Mouse (Mus musculus) forebrain, embryonic 15.5 days (tissue): ENCODE data around the gene Itgad. TPM values are rescaled to one million over a fixed set of nuclear protein-coding genes. Genes with fewer than 3 reads are reported as not detected.

Experiments
- ATAC-seq: fragments of 200-750 bp; cut with Nextera tagmentation; replicated peaks from 2 replicates; pipeline ENCODE4 v1.8.0; 2017; ENCODE audit warnings: mild to moderate bottlenecking, moderate TSS enrichment, moderate library complexity
- H3K27ac ChIP-seq: fragments of 300-500 bp; sonication (generic); replicated peaks from 2 replicates; pipeline ENCODE4 v1.5.1; 2015; ENCODE audit warnings: mild to moderate bottlenecking, inconsistent platforms
- H3K27me3 ChIP-seq: fragments of 300-500 bp; sonication (generic); 2 replicates; pipeline ENCODE4 v1.6.1; 2015; ENCODE audit warnings: inconsistent platforms
- H3K36me3 ChIP-seq: fragments of 300-500 bp; sonication (generic); 2 replicates; pipeline ENCODE4 v1.6.1; 2015; ENCODE audit warnings: mild to moderate bottlenecking, inconsistent platforms
- H3K4me1 ChIP-seq: fragments of 300-500 bp; sonication (generic); 2 replicates; pipeline ENCODE4 v1.6.1; 2015; ENCODE audit warnings: inconsistent platforms
- H3K4me2 ChIP-seq: fragments of 300-500 bp; sonication (generic); replicated peaks from 2 replicates; pipeline ENCODE4 v1.6.1; 2015; ENCODE audit warnings: mild to moderate bottlenecking, inconsistent platforms
- H3K4me3 ChIP-seq: fragments of 300-500 bp; sonication (generic); 2 replicates; pipeline ENCODE4 v1.5.1; 2015; ENCODE audit warnings: mild to moderate bottlenecking, inconsistent platforms
- H3K9ac ChIP-seq: fragments of 300-500 bp; sonication (generic); replicated peaks from 2 replicates; pipeline ENCODE4 v1.6.1; 2015; ENCODE audit warnings: mild to moderate bottlenecking, inconsistent platforms
- H3K9me3 ChIP-seq: fragments of 300-500 bp; sonication (generic); 2 replicates; pipeline ENCODE4 v1.6.1; 2016; ENCODE audit warnings: inconsistent platforms
- WGBS: fragments of 180-500 bp; shearing (Covaris S2); methylation state at CpG from one replicate; pipeline ENCODE4 v1.1.7; 2015; ENCODE audit warnings: mixed read lengths; 5-methylcytosine and 5-hydroxymethylcytosine counted together
- polyA plus RNA-seq: library from polyadenylated mRNA; unstranded; fragments of >200 nt; fragmentation: Nextera tagmentation; extraction: Ambion mirVana; gene quantifications from 2 replicates; pipeline ENCODE4 v1.2.1, GENCODE M21; 2015

Itgad gene
- polyA plus RNA-seq = not detected in 2 replicates

- Histone ChIP-seq H3K9me3 (no peaks in the 10 kb centered on the region), H3K9ac (no peak within 1 kb of the TSS), H3K36me3 (no peaks in the 10 kb centered on the region), H3K4me2 (no peak within 1 kb of the TSS), H3K27me3 (no peaks in the 10 kb centered on the region), H3K4me3 (no peak within 1 kb of the TSS), H3K4me1 (no peaks in the 10 kb centered on the region), H3K27ac (no peak within 1 kb of the TSS)
- 92% methylated on average over 21 of the region's 21 CpGs for WGBS
- ATAC-seq = no peak
Measured at GRCm38 (mm10) chr7:128154076-128154475, at the start of gene Itgad. Gene Itgad (plus strand): TSS chr7:128154376.

GRCm38 (mm10) chr7:128105246-128105645 lies 48.9 kb upstream of the Itgad start:
- H3K27me3 ChIP-seq = no peaks in the 10 kb centered on the region
- no peak overlapping the region for H3K9ac ChIP-seq
- 56% methylated on average over 4 of the region's 4 CpGs for WGBS
- no peaks in the 10 kb centered on the region for H3K9me3 ChIP-seq
- no peaks in the 10 kb centered on the region for H3K4me1 ChIP-seq
- no peak overlapping the region for H3K4me3 ChIP-seq
- ATAC-seq = no peak
- H3K36me3 ChIP-seq = no peaks in the 10 kb centered on the region
- no peak overlapping the region for H3K27ac ChIP-seq
- H3K4me2 ChIP-seq = no peak overlapping the region

DNA sequence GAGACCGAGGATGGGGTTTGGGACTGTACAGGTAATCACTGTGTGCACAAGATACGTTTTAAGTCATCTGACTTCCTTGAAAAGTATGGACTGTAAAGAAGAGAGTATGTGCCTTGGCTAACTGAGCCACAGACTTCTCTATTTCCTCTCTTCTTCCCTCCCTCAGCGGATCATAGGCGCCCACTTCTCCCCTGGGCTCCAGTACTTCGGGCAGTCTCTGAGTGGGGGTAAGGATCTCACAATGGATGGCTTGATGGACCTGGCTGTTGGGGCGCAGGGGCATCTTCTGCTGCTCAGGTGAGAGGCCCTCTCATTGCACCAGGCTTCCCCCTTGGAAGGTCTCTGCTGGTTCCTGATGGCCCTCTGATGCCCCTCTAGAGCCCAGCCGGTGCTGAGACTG lies 46.7 kb upstream of the Itgad start:
- no peak for ATAC-seq
- Histone ChIP-seq H3K9me3 (no peaks in the 10 kb centered on the region), H3K36me3 (no peaks in the 10 kb centered on the region), H3K27me3 (no peaks in the 10 kb centered on the region), H3K4me1 (no peaks in the 10 kb centered on the region), H3K4me2 (no peak overlapping the region), H3K9ac (no peak overlapping the region), H3K27ac (no peak overlapping the region), H3K4me3 (no peak overlapping the region)
- WGBS = 89% methylated on average over 7 of the region's 7 CpGs

DNA sequence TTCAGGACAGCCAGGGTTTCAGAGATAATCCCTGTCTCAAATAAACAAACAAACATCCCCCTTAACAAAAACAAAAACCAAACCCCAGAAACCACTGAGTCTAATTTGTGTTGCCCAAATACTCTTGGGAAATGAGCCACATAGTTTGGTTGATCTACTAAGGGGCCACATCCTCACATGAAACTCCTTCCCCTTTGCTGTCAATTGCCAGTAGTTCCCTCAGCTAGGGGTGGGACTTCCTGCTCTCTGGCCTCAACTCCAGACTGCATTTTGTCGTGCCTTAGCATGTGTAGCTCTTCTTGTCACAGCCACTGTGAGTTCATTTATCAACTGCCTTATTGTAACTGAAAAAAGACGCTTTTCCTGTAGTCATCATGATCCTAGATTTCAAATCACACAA lies 43.9 kb upstream of the Itgad start:
- Histone ChIP-seq H3K4me3 (no peak overlapping the region), H3K4me1 (no peaks in the 10 kb centered on the region), H3K27me3 (no peaks in the 10 kb centered on the region), H3K27ac (no peak overlapping the region), H3K36me3 (no peaks in the 10 kb centered on the region), H3K4me2 (no peak overlapping the region), H3K9me3 (no peaks in the 10 kb centered on the region), H3K9ac (no peak overlapping the region)
- ATAC-seq = no peak
- WGBS = 80% methylated on average over 2 of the region's 2 CpGs

DNA sequence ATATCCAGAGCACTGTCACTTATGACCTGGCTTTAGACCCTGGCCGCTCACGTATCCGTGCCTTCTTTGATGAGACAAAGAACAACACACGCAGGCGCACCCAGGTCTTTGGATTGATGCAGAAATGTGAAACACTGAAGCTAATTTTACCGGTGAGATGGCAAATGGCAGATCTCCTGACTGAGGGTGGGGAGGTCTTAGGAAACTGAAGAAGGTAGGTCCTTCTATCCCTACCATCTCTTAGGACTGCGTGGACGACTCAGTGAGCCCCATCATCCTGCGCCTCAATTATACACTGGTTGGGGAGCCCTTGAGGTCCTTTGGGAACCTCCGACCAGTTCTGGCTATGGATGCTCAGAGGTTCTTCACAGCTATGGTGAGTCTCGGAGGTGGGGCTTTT lies 42.0 kb upstream of the Itgad start:
- Histone ChIP-seq H3K4me1 (no peaks in the 10 kb centered on the region), H3K9ac (no peak overlapping the region), H3K4me3 (no peak overlapping the region), H3K9me3 (no peaks in the 10 kb centered on the region), H3K27ac (no peak overlapping the region), H3K4me2 (no peak overlapping the region), H3K27me3 (no peaks in the 10 kb centered on the region), H3K36me3 (no peaks in the 10 kb centered on the region)
- WGBS = 91% methylated on average over 11 of the region's 11 CpGs
- no peak for ATAC-seq

DNA sequence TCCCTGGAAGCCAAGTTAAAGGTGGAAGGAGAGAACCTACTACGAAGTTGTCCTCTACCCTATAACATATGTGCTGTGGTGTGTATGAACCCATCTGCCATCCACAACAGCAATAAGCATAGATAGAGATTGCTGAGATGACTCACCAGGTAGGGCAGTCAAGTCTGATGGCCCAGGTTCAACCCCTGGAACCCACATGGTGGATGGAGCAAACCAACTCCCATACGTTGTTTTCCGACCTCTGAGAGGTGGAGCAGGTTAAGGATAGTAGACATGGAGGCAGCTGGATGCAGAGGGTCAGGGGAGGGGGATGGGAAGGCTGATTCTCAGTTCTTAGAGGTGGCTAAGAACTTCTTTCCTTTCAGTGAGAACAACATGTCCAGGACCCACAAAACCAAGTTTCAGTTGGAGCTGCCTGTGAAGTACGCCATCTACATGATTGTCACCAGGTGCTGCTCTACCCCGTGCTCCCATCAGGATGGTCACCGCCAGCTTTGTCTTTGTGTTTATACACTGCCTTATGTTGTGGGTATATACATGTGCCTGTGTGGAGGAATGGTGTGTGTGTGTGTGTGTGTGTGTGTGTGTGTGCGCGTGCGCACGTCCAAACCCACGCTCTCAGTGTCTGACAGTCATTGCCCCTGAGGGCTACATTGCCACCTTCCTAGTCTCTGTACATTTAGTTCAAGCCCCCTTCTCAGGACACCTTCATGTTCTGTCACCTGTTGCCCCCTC lies 39.6 kb upstream of the Itgad start:
- Histone ChIP-seq H3K4me3 (no peak overlapping the region), H3K27ac (no peak overlapping the region), H3K36me3 (no peaks in the 10 kb centered on the region), H3K27me3 (no peaks in the 10 kb centered on the region), H3K4me1 (no peaks in the 10 kb centered on the region), H3K9me3 (no peaks in the 10 kb centered on the region), H3K9ac (no peak overlapping the region), H3K4me2 (no peak overlapping the region)
- no peak for ATAC-seq
- WGBS = 88% methylated on average over 11 of the region's 11 CpGs

DNA sequence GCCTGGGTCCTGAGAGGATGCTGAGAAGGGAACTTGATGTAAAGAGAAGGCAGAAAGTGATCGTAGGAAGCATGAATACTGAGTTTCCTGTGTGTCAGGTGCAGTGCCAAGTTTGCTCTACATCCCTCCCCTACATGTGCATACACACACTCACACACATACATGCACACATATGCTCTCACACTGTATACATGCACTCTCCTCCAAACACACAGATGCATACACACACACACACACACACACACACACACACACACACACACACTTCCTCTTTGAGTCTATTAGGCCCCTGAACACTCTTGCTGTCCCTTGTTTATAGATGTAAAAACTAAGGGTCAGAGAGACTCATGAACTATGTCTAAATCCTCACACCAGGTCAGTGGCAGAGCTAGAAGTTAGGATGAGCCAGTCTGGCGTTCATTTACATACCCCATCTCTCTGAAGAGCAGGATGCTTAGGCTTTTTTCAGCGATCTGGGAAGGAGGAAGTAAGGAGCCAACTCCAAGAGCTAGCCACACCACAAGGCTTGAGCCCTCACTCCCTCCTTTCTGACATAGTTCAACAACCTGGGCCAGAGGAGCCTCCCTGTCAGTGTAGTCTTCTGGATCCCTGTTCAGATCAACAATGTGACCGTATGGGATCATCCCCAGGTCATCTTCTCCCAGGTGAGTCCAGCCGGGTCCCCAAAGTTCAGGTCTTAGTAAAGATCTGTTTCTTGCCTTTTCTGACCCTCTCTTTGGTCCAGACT lies 38.8 kb upstream of the Itgad start:
- H3K9ac ChIP-seq = no peak overlapping the region
- ATAC-seq = no peak
- H3K4me3 ChIP-seq = no peak overlapping the region

GRCm38 (mm10) chr7:128116396-128116795 lies 37.8 kb upstream of the Itgad start:
- ATAC-seq = no peak
- no peak overlapping the region for H3K9ac ChIP-seq
- H3K36me3 ChIP-seq = no peaks in the 10 kb centered on the region
- no peak overlapping the region for H3K4me2 ChIP-seq
- no peaks in the 10 kb centered on the region for H3K4me1 ChIP-seq
- H3K27me3 ChIP-seq = no peaks in the 10 kb centered on the region
- no peaks in the 10 kb centered on the region for H3K9me3 ChIP-seq
- WGBS = 99% methylated on average over 5 of the region's 5 CpGs
- H3K27ac ChIP-seq = no peak overlapping the region
- no peak overlapping the region for H3K4me3 ChIP-seq

More for the DNA sequence above, 38.8 kb upstream of the Itgad start:
- no peak overlapping the region for H3K27ac ChIP-seq
- H3K9me3 ChIP-seq = no peaks in the 10 kb centered on the region
- no peaks in the 10 kb centered on the region for H3K36me3 ChIP-seq
- no peaks in the 10 kb centered on the region for H3K4me1 ChIP-seq
- no peaks in the 10 kb centered on the region for H3K27me3 ChIP-seq
- no peak overlapping the region for H3K4me2 ChIP-seq
- WGBS = 78% methylated on average over 5 of the region's 5 CpGs

- Histone ChIP-seq H3K9me3 (no peaks in the 10 kb centered on the region), H3K4me2 (no peak overlapping the region), H3K4me3 (no peak overlapping the region), H3K9ac (no peak overlapping the region), H3K4me1 (no peaks in the 10 kb centered on the region), H3K36me3 (no peaks in the 10 kb centered on the region), H3K27me3 (no peaks in the 10 kb centered on the region), H3K27ac (no peak overlapping the region)
- 86% methylated on average over 6 of the region's 6 CpGs for WGBS
- no peak for ATAC-seq
Measured at GRCm38 (mm10) chr7:128119726-128120490, 34.3 kb upstream of the Itgad start.

DNA sequence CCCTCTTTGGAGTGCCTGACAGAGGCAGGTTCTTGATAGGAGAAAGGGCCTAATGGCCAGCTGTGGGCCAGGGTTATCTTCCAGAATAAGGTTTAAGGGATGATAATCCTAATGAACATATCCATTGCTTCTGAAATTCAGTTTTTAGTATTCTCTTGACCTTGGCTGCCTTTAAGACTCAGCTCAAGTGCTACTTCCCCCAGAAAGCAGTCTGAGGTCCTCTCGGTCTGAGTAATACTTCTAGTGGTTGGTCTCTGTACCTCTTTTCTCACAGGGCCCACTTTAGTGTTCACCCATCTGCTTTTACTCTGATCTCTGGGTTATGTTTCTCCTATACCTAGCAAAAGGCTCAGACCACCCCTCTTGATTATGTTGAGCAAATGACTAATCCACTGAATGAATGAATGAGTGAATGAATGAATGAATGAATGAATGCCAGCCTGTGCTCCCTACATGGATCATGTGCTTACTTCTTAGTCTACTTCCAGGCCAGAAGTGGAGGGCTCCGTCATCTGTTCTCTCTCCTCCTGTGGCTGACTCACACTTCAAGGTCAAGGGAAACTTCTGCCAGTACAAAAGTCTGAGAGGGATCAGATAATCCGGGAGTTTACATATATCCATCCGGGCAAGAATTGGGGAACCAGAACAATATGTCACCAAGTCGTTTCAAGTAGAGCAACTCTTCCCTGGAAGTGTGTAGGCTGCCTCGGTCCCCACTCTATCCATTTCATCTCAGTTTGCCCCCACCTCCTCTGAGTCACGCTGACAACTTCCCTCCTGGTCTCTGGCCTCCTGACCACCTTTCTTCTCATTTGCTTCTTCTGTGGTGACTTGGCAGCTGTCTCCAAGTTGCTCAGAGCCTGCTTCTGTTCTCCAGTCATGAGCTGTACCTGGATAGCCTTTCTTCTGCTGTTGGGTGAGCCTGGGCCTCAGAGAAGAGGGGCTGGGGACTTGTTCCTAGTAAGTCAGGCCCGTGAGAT lies 25.1 kb upstream of the Itgad start, which contains the start of gene Itgax:
Itgax (plus strand) TSS at position 807 of the 980 bp plus-strand sequence.
- no peaks in the 10 kb centered on the region for H3K9me3 ChIP-seq
- H3K4me1 ChIP-seq = no peaks in the 10 kb centered on the region
- no peak within 1 kb of the TSS for H3K9ac ChIP-seq
- no peak within 1 kb of the TSS for H3K4me2 ChIP-seq
- H3K27ac ChIP-seq = no peak within 1 kb of the TSS
- H3K36me3 ChIP-seq = no peaks in the 10 kb centered on the region
- H3K4me3 ChIP-seq = no peak within 1 kb of the TSS
- 88% methylated on average over 8 of the region's 8 CpGs for WGBS
- no peak for ATAC-seq
- no peaks in the 10 kb centered on the region for H3K27me3 ChIP-seq

DNA sequence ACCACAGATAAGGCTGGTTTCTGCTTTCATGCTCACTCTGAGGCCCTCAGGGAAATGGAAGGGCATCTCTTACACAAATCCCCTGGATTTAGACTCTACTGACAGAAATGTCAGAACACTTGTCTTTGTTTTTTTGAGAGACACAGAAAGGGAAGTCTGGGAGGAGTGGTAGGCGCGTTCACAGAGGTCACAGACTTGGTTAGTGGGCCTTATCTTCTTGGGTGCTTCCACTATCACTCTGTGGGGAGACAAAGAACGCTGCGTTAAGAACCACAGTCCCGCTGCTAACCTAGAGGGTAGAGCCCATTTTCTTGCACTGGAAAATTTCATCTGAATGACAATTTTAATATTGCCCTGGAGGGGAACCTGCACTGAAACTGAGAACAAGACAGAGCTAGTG lies 22.0 kb upstream of the Itgad start:
- no peak overlapping the region for H3K9ac ChIP-seq
- no peak for ATAC-seq
- no peaks in the 10 kb centered on the region for H3K36me3 ChIP-seq

More for the DNA sequence above, 22.0 kb upstream of the Itgad start:
- H3K27ac ChIP-seq = no peak overlapping the region
- no peaks in the 10 kb centered on the region for H3K27me3 ChIP-seq
- 94% methylated on average over 5 of the region's 5 CpGs for WGBS
- no peaks in the 10 kb centered on the region for H3K9me3 ChIP-seq
- H3K4me1 ChIP-seq = no peaks in the 10 kb centered on the region
- no peak overlapping the region for H3K4me2 ChIP-seq
- H3K4me3 ChIP-seq = no peak overlapping the region
